ENCODE assay signal across 14 mouse cellular contexts in genomic region chr5:134347066-134347465, GRCm38 (mm10). TPM values are rescaled to one million over a fixed set of nuclear protein-coding genes. Genes with fewer than 3 reads are reported as not detected.
DNase-seq lines count a peak whose midpoint lies in the region; ATAC-seq and TF ChIP-seq lines count a peak whose summit lies in the region.
"Had no signal": no experiment of that assay in that cellular context is flagged by ENCODE, and none has a peak within 500 bp of the region (broad histone marks: within the 10 kb centered on the region; RNA-seq: fewer than 3 reads in every experiment).

No protein-coding gene starts in this region.

- no peak overlapping the region for H3K9ac ChIP-seq in intestine, postnatal 0 days (ENCODE audit: low read depth, low read length)
- H3K9ac ChIP-seq in intestine, embryonic 16.5 days (ENCODE audit: low read depth, low read length), result no peak overlapping the region
- H3K9ac ChIP-seq: hindbrain, embryonic 13.5 days; neural tube, embryonic 12.5 days had no signal

- no peak overlapping the region for H3K4me3 ChIP-seq in intestine, postnatal 0 days (ENCODE audit: low read depth, low read length)
- no peak overlapping the region for H3K4me3 ChIP-seq in intestine, embryonic 16.5 days (ENCODE audit: low read length)
- H3K4me3 ChIP-seq in thymus, adult 2 months (ENCODE audit: control insufficient read depth, insufficient read depth, low read length), result no peak overlapping the region
- no peak overlapping the region for H3K4me3 ChIP-seq in small intestine, adult 2 months (ENCODE audit: low read depth, low read length)
- H3K4me3 ChIP-seq: forebrain, embryonic 10.5 days; hindbrain, embryonic 13.5 days; neural tube, embryonic 12.5 days had no signal

- peak; percentile 31 for DNase-seq in thymus, adult 2 months
- DNase-seq in thymus, postnatal 25 days, result no peak
- DNase-seq in NIH3T3 (ENCODE audit: low read depth), result peak; percentile 44
- no peak for DNase-seq in left cerebral cortex, postnatal 10 days (ENCODE audit: extremely low spot score in 1 of 2, low spot score in 2 of 2)
- no peak for DNase-seq in left cerebral cortex, adult 8-10 months (ENCODE audit: low spot score in 2 of 2)
- DNase-seq: heart, adult 11 months; left cerebral cortex, postnatal 4 days; right cerebral cortex, postnatal 4 days had no signal

- WGBS in intestine, postnatal 0 days, result 81% methylated on average over 2 of the region's 2 CpGs
- 80% methylated on average over 2 of the region's 2 CpGs for WGBS in intestine, embryonic 16.5 days
- WGBS in thymus, adult 2 months, result 90% methylated on average over 2 of the region's 2 CpGs
- WGBS in small intestine, adult 2 months, result 76% methylated on average over 2 of the region's 2 CpGs

- no peak overlapping the region for H3K27ac ChIP-seq in intestine, postnatal 0 days (ENCODE audit: low read depth, low read length)
- H3K27ac ChIP-seq in intestine, embryonic 16.5 days (ENCODE audit: low read length), result no peak overlapping the region
- H3K27ac ChIP-seq in thymus, adult 2 months (ENCODE audit: control insufficient read depth, insufficient read depth, low read length), result no peak overlapping the region
- no peak overlapping the region for H3K27ac ChIP-seq in small intestine, adult 2 months (ENCODE audit: insufficient read depth, low read depth, low read length)
- H3K27ac ChIP-seq: forebrain, embryonic 10.5 days; hindbrain, embryonic 13.5 days; neural tube, embryonic 12.5 days had no signal

- TF ChIP-seq CTCF in intestine, postnatal 0 days (IDR thresholded peaks at IDR 0.05; ENCODE audit: low read depth), result peak; percentile 70
- TF ChIP-seq CTCF in thymus, adult 2 months (IDR thresholded peaks at IDR 0.05; ENCODE audit: borderline replicate concordance, control insufficient read depth, extremely low read depth, insufficient read depth, low read length, poor library complexity), result no peak
- TF ChIP-seq CTCF in small intestine, adult 2 months (IDR thresholded peaks at IDR 0.05; ENCODE audit: extremely low read depth, insufficient read length, insufficient replicate concordance, low read depth, low read length), result peak; percentile 35; the same call in 1 of the 2 replicates

- no peak overlapping the region for H3K4me2 ChIP-seq in intestine, postnatal 0 days (replicated peaks; ENCODE audit: low read depth)
- H3K4me2 ChIP-seq in intestine, embryonic 16.5 days (ENCODE audit: low read depth, low read length), result no peak overlapping the region
- H3K4me2 ChIP-seq: hindbrain, embryonic 13.5 days; neural tube, embryonic 12.5 days had no signal

- intact Hi-C loops in left cerebral cortex, postnatal 10 days (cut with DNase I), result loop anchor here (10.0 kb wide), 1 partner anchor 72 kb away; no protein-coding TSS in a partner anchor

- no peaks in the 10 kb centered on the region; the same call in 1 of the 2 replicates for H3K4me1 ChIP-seq in intestine, postnatal 0 days (replicated peaks; ENCODE audit: control insufficient read depth, insufficient read depth, low read length)
- peaks cover 6% of the 10 kb centered on the region for H3K4me1 ChIP-seq in intestine, embryonic 16.5 days (ENCODE audit: control insufficient read depth, insufficient read depth, low read length)
- peaks cover 26% of the 10 kb centered on the region for H3K4me1 ChIP-seq in thymus, adult 2 months (replicated peaks; ENCODE audit: control insufficient read depth, insufficient read depth, low read length)
- H3K4me1 ChIP-seq in small intestine, adult 2 months (ENCODE audit: control insufficient read depth, insufficient read depth, insufficient read length, low read length), result peaks cover 2% of the 10 kb centered on the region
- H3K4me1 ChIP-seq: neural tube, embryonic 12.5 days had no signal

- no peak for TF ChIP-seq POLR2A in thymus, adult 2 months (IDR thresholded peaks at IDR 0.05; ENCODE audit: control insufficient read depth, extremely low read depth, insufficient read depth, low read length, poor library complexity)
- no peak for TF ChIP-seq POLR2A in small intestine, adult 2 months (IDR thresholded peaks at IDR 0.05; ENCODE audit: low read depth, low read length)

- H3K36me3 ChIP-seq in intestine, postnatal 0 days (ENCODE audit: control insufficient read depth, insufficient read depth), result no peaks in the 10 kb centered on the region
- H3K36me3 ChIP-seq in intestine, embryonic 16.5 days (ENCODE audit: control insufficient read depth, insufficient read depth, low read length), result no peaks in the 10 kb centered on the region
- H3K36me3 ChIP-seq in thymus, adult 2 months (ENCODE audit: control insufficient read depth, insufficient read depth, low read length), result no peaks in the 10 kb centered on the region
- no peaks in the 10 kb centered on the region for H3K36me3 ChIP-seq in small intestine, adult 2 months (ENCODE audit: control insufficient read depth, insufficient read depth, low read length)
- H3K36me3 ChIP-seq: forebrain, embryonic 10.5 days; hindbrain, embryonic 13.5 days; neural tube, embryonic 12.5 days had no signal

- no peaks in the 10 kb centered on the region for H3K27me3 ChIP-seq in intestine, postnatal 0 days (replicated peaks; ENCODE audit: control insufficient read depth, insufficient read depth, low read length)
- H3K27me3 ChIP-seq in intestine, embryonic 16.5 days (replicated peaks; ENCODE audit: control insufficient read depth, insufficient read depth, low read length), result no peaks in the 10 kb centered on the region
- H3K27me3 ChIP-seq in thymus, adult 2 months (ENCODE audit: control insufficient read depth, insufficient read depth, low read length), result no peaks in the 10 kb centered on the region
- H3K27me3 ChIP-seq in small intestine, adult 2 months (ENCODE audit: control insufficient read depth, insufficient read depth, low read length), result no peaks in the 10 kb centered on the region
- H3K27me3 ChIP-seq: hindbrain, embryonic 13.5 days; neural tube, embryonic 12.5 days had no signal

- ATAC-seq in intestine, postnatal 0 days, result no peak
- no peak for ATAC-seq in intestine, embryonic 16.5 days

- H3K9me3 ChIP-seq in intestine, postnatal 0 days (ENCODE audit: control insufficient read depth), result no peaks in the 10 kb centered on the region
- H3K9me3 ChIP-seq in intestine, embryonic 16.5 days (ENCODE audit: control insufficient read depth, low read length), result no peaks in the 10 kb centered on the region
- H3K9me3 ChIP-seq: forebrain, embryonic 10.5 days; hindbrain, embryonic 13.5 days; neural tube, embryonic 12.5 days had no signal

RNA-seq across cellular contexts. Expression of gene Gtf2i, which starts 32.5 kb away (rescaled TPM):
- 53.4 and 62.6 TPM in 2 replicates for polyA plus RNA-seq in intestine, postnatal 0 days (2015; fragmentation: Nextera tagmentation; extraction: Ambion mirVana)
- 86.7 and 91.5 TPM in 2 replicates for polyA plus RNA-seq in intestine, embryonic 16.5 days (2015; fragmentation: Nextera tagmentation; extraction: Ambion mirVana)
- 131 and 136 TPM in 2 replicates for polyA plus RNA-seq in thymus, adult 2 months (2012; rRNA removed)
- polyA plus RNA-seq in small intestine, adult 2 months (2012; rRNA removed), result 20.7 and 34.0 TPM in 2 replicates
- 100 to 1,000 TPM; 186 to 207 TPM for total RNA-seq in left cerebral cortex, postnatal 10 days (2021)
- 100 to 1,000 TPM; 193 to 217 (median 197) TPM for total RNA-seq in left cerebral cortex, adult 8-10 months (2022)

Comparison
In these comparisons a context has a peak if more than half of its experiments do, and no peak if none do; other contexts are left out.
1. DNase-seq: peak in thymus, adult 2 months (single experiment) and NIH3T3 (single experiment); none in thymus, postnatal 25 days (single experiment), left cerebral cortex, postnatal 10 days (0 of 2) and left cerebral cortex, adult 8-10 months (0 of 2).